Mouse (Mus musculus): ENCODE measurements at regions not wholly inside any gene's neighbourhood (a gene's known extent, or its start where the extent isn't known, plus 50 kb on each side); places are given as distances from the start of the nearest gene placed in this dataset.

- TF ChIP-seq POLR2A (IDR thresholded peaks at IDR 0.05; ENCODE audit: borderline replicate concordance, extremely low read depth, low read depth, low read length) = no peak
- TF ChIP-seq CTCF (IDR thresholded peaks at IDR 0.05; ENCODE audit: insufficient read depth, low read length) = no peak
These were observed 71.1 kb downstream of the Dad1 start for GRCm38 (mm10) chr14:54182838-54183237.
